Mouse (Mus musculus) erythroblast, adult 5-6 weeks (primary cell): ENCODE results near the gene Ears2. TPM values are rescaled to one million over a fixed set of nuclear protein-coding genes. Genes with fewer than 3 reads are reported as not detected.

Experiments used
- ATAC-seq: replicated peaks from 2 replicates; pipeline ENCODE4 v1.8.0; 2016; ENCODE audit warnings: moderate number of reproducible peaks, mild to moderate bottlenecking, moderate TSS enrichment, inconsistent platforms; ENCODE audit not compliant: poor library complexity, low FRiP score, severe bottlenecking
- total RNA-seq, 2 experiments: library from RNA; stranded (forward) in 1 of 2; stranded (reverse) in 1 of 2; fragments of 150-400 nt in 1 of 2; fragments of 200-764, 138-1000 nt in 1 of 2; gene quantifications; 2 replicates each; pipeline versions ENCODE4 v1.2.3 to v1.2.4; 2015 to 2017; ENCODE audit warnings: low replicate concordance in 2 of 2

The Ears2 gene
- total RNA-seq, 2 experiments from 2014 or later = 0.43 TPM; not detected in 1

GRCm38 (mm10) chr7:122046813-122047212 is 20.2 kb downstream of the Ears2 start:
- no peak for ATAC-seq

- no peak for ATAC-seq
Observed at GRCm38 (mm10) chr7:122045711-122046110, 21.4 kb downstream of the Ears2 start.

- no peak for ATAC-seq
Observed at GRCm38 (mm10) chr7:122045181-122045634, 21.9 kb downstream of the Ears2 start.

GRCm38 (mm10) chr7:122044106-122044505 is 23.0 kb downstream of the Ears2 start:
- no peak for ATAC-seq

GRCm38 (mm10) chr7:122034348-122034747 is 32.7 kb downstream of the Ears2 start:
- ATAC-seq = no peak

GRCm38 (mm10) chr7:122033371-122033770 is 33.7 kb downstream of the Ears2 start:
- ATAC-seq = no peak

- ATAC-seq = no peak
Observed at GRCm38 (mm10) chr7:122022131-122022530, 44.9 kb downstream of the Ears2 start.

GRCm38 (mm10) chr7:122020667-122021354 is 46.3 kb downstream of the Ears2 start, which contains the start of gene Gga2:
TSS of gene Gga2 (minus strand) at chr7:122021222.
- peak; percentile 93 for ATAC-seq

- no peak for ATAC-seq
Observed at GRCm38 (mm10) chr7:122020273-122020666, 46.8 kb downstream of the Ears2 start.

- no peak for ATAC-seq
Observed at GRCm38 (mm10) chr7:122018978-122019377, 48.1 kb downstream of the Ears2 start.

GRCm38 (mm10) chr7:122018247-122018646 is 48.8 kb downstream of the Ears2 start:
- ATAC-seq = peak; percentile 75

- no peak for ATAC-seq
Observed at GRCm38 (mm10) chr7:122015734-122016133, 51.3 kb downstream of the Ears2 start.

GRCm38 (mm10) chr7:122015105-122015504 is 52.0 kb downstream of the Ears2 start:
- no peak for ATAC-seq

GRCm38 (mm10) chr7:122012949-122013348 is 54.1 kb downstream of the Ears2 start:
- no peak for ATAC-seq

- no peak for ATAC-seq
Observed at GRCm38 (mm10) chr7:122012370-122012769, 54.7 kb downstream of the Ears2 start.

GRCm38 (mm10) chr7:122000396-122000795 is 66.7 kb downstream of the Ears2 start:
- ATAC-seq = no peak

GRCm38 (mm10) chr7:121995961-121996360 is 71.1 kb downstream of the Ears2 start:
- no peak for ATAC-seq

Other genes starting within 250 kb of the Ears2 start
- not detected in 2 replicates for gene Scnn1b, start 202.2 kb downstream of the Ears2 start, total RNA-seq (2015; ENCODE audit: low replicate concordance)
- not detected in 2 replicates for gene Scnn1b, start 202.2 kb downstream of the Ears2 start, total RNA-seq (2017; ENCODE audit: low replicate concordance)
- gene Cog7, start 85.6 kb downstream of the Ears2 start, total RNA-seq (2015; ENCODE audit: low replicate concordance) = 0.19 and 4.4 TPM in 2 replicates
- gene Cog7, start 85.6 kb downstream of the Ears2 start, total RNA-seq (2017; ENCODE audit: low replicate concordance) = 2.5 and 4.2 TPM in 2 replicates
- 3.6 and 5.4 TPM in 2 replicates for gene Gga2, start 46.0 kb downstream of the Ears2 start, total RNA-seq (2015; ENCODE audit: low replicate concordance)
- 3.2 and 5.2 TPM in 2 replicates for gene Gga2, start 46.0 kb downstream of the Ears2 start, total RNA-seq (2017; ENCODE audit: low replicate concordance)
- 6.7 and 9.8 TPM in 2 replicates for gene Ubfd1, start 88 bp downstream of the Ears2 start, total RNA-seq (2015; ENCODE audit: low replicate concordance)
- 5.5 and 7.7 TPM in 2 replicates for gene Ubfd1, start 88 bp downstream of the Ears2 start, total RNA-seq (2017; ENCODE audit: low replicate concordance)
- 69.2 and 72.3 TPM in 2 replicates for gene Ndufab1, start 34.6 kb upstream of the Ears2 start, total RNA-seq (2015; ENCODE audit: low replicate concordance)
- gene Ndufab1, start 34.6 kb upstream of the Ears2 start, total RNA-seq (2017; ENCODE audit: low replicate concordance) = 16.9 and 27.0 TPM in 2 replicates
- gene Palb2, start 65.7 kb upstream of the Ears2 start, total RNA-seq (2015; ENCODE audit: low replicate concordance) = 5.4 and 10.0 TPM in 2 replicates
- 7.9 and 13.0 TPM in 2 replicates for gene Palb2, start 65.7 kb upstream of the Ears2 start, total RNA-seq (2017; ENCODE audit: low replicate concordance)
- gene Dctn5, start 65.8 kb upstream of the Ears2 start, total RNA-seq (2015; ENCODE audit: low replicate concordance) = 20.3 and 33.0 TPM in 2 replicates
- 18.3 and 29.3 TPM in 2 replicates for gene Dctn5, start 65.8 kb upstream of the Ears2 start, total RNA-seq (2017; ENCODE audit: low replicate concordance)
- gene Plk1, start 92.2 kb upstream of the Ears2 start, total RNA-seq (2015; ENCODE audit: low replicate concordance) = 26.5 and 29.5 TPM in 2 replicates
- 25.2 and 26.3 TPM in 2 replicates for gene Plk1, start 92.2 kb upstream of the Ears2 start, total RNA-seq (2017; ENCODE audit: low replicate concordance)
- not detected in 2 replicates for gene Ern2, start 118.9 kb upstream of the Ears2 start, total RNA-seq (2015; ENCODE audit: low replicate concordance)
- not detected in 2 replicates for gene Ern2, start 118.9 kb upstream of the Ears2 start, total RNA-seq (2017; ENCODE audit: low replicate concordance)
- gene Chp2, start 152.2 kb upstream of the Ears2 start, total RNA-seq (2015; ENCODE audit: low replicate concordance) = 1.9 TPM in 1 of 2 replicates, not detected in the other
- gene Chp2, start 152.2 kb upstream of the Ears2 start, total RNA-seq (2017; ENCODE audit: low replicate concordance) = 2.3 and 6.1 TPM in 2 replicates
- gene Prkcb, start 221.5 kb upstream of the Ears2 start, total RNA-seq (2015; ENCODE audit: low replicate concordance) = 29.7 and 33.6 TPM in 2 replicates
- 18.3 and 20.2 TPM in 2 replicates for gene Prkcb, start 221.5 kb upstream of the Ears2 start, total RNA-seq (2017; ENCODE audit: low replicate concordance)